Mouse (Mus musculus) megakaryocyte, embryonic 14.5 days (primary cell): ENCODE results near the gene DXBay18.
"Not testable (repeated sequence)": the region's sequence is repeated elsewhere in the genome, so short reads cannot be mapped to it uniquely, and the experiment has no call there.

Experiments
- FLI1 ChIP-seq: IDR thresholded peaks from 2 replicates; pipeline ENCODE4 v1.6.1; 2012; ENCODE audit warnings: low read length, inconsistent platforms, mixed read lengths
- GATA1 ChIP-seq: IDR thresholded peaks from 3 replicates; pipeline ENCODE4 v1.6.1; 2012; ENCODE audit warnings: mixed read lengths, low read length, inconsistent platforms, borderline replicate concordance

- TF ChIP-seq GATA1, FLI1: not testable (repeated sequence)
Measured at GRCm38 (mm10) chrX:73096941-73097508, 52.2 kb downstream of the DXBay18 start, which contains the start of gene Xlr3a.
